Mouse (Mus musculus) MEL (cell line): ENCODE data around the gene Ttc30b.
"Not testable (repeated sequence)": the region's sequence is repeated elsewhere in the genome, so short reads cannot be mapped to it uniquely, and the experiment has no call there.

Source experiments
- CHD2 ChIP-seq: IDR thresholded peaks from 2 replicates; pipeline ENCODE4 v1.6.1; 2011; ENCODE audit warnings: low read length, improper control_type of control experiment
- CTCF ChIP-seq, 3 experiments: IDR thresholded peaks in 2 of 3; conservative IDR thresholded peaks in 1 of 3; 2 replicates each; pipeline ENCODE4 v1.5.1; 2011 to 2012; ENCODE audit warnings: low read length in 3 of 3, low read depth in 2 of 3, mild to moderate bottlenecking in 2 of 3, improper control_type of control experiment in 1 of 3, inconsistent platforms in 1 of 3, mixed read lengths in 1 of 3, moderate library complexity in 1 of 3; ENCODE audit not compliant: control insufficient read depth in 1 of 3, insufficient read depth in 1 of 3, poor library complexity in 1 of 3, severe bottlenecking in 1 of 3
- ELF1 ChIP-seq: IDR thresholded peaks from 2 replicates; pipeline ENCODE4 v1.6.1; 2014; ENCODE audit warnings: low read depth, mild to moderate bottlenecking, inconsistent platforms, low read length, improper control_type of control experiment, moderate library complexity
- EP300 ChIP-seq, 2 experiments: IDR thresholded peaks; 2 replicates each; pipeline ENCODE4 v1.6.1; 2011; ENCODE audit warnings: improper control_type of control experiment in 2 of 2, low read length in 2 of 2, low read depth in 1 of 2, mild to moderate bottlenecking in 1 of 2
- HCFC1 ChIP-seq: IDR thresholded peaks from 2 replicates; pipeline ENCODE4 v1.6.1; 2012; ENCODE audit warnings: low read depth, mild to moderate bottlenecking, inconsistent platforms, low read length, improper control_type of control experiment, moderate library complexity
- JUND ChIP-seq: IDR thresholded peaks from 2 replicates; pipeline ENCODE4 v1.6.1; 2011; ENCODE audit warnings: low read depth, mild to moderate bottlenecking, improper control_type of control experiment, low read length
- MAFK ChIP-seq: IDR thresholded peaks from 2 replicates; pipeline ENCODE4 v1.6.1; 2011; ENCODE audit warnings: low read depth, mild to moderate bottlenecking, low read length, improper control_type of control experiment, borderline replicate concordance
- MEF2A ChIP-seq: IDR thresholded peaks from 2 replicates; pipeline ENCODE4 v1.6.1; 2014; ENCODE audit warnings: low read depth, mild to moderate bottlenecking, inconsistent platforms, low read length, improper control_type of control experiment; ENCODE audit not compliant: poor library complexity, insufficient replicate concordance, severe bottlenecking; ENCODE audit errors: extremely low read depth
- MXI1 ChIP-seq: IDR thresholded peaks from 2 replicates; pipeline ENCODE4 v1.6.1; 2011; ENCODE audit warnings: mild to moderate bottlenecking, low read depth, low read length, improper control_type of control experiment
- POLR2A ChIP-seq, 2 experiments: IDR thresholded peaks; 2 replicates each; pipeline ENCODE4 v1.6.1; 2011 to 2012; ENCODE audit warnings: low read length in 2 of 2, mild to moderate bottlenecking in 2 of 2, control low read depth in 1 of 2, improper control_type of control experiment in 1 of 2, low read depth in 1 of 2, moderate library complexity in 1 of 2; ENCODE audit not compliant: control insufficient read depth in 1 of 2, insufficient read depth in 1 of 2, poor library complexity in 1 of 2
- TAL1 ChIP-seq: IDR thresholded peaks from 2 replicates; pipeline ENCODE4 v1.6.1; 2012; ENCODE audit warnings: mild to moderate bottlenecking, inconsistent platforms, low read length, moderate library complexity, mixed read lengths
- USF1 ChIP-seq: IDR thresholded peaks from 2 replicates; pipeline ENCODE4 v1.6.1; 2014; ENCODE audit warnings: low read depth, mild to moderate bottlenecking, inconsistent platforms, low read length, improper control_type of control experiment, moderate library complexity
- ZNF384 ChIP-seq: IDR thresholded peaks from 2 replicates; pipeline ENCODE4 v1.6.1; 2012; ENCODE audit warnings: low read depth, mild to moderate bottlenecking, inconsistent platforms, low read length, improper control_type of control experiment

GRCm38 (mm10) chr2:75980933-75981439 is 42.6 kb upstream of the Ttc30b start:
- TF ChIP-seq POLR2A (IDR thresholded peaks at IDR 0.05; ENCODE audit: control insufficient read depth in 1 of 2, insufficient read depth in 1 of 2, low read depth in 1 of 2, low read length in 2 of 2, poor library complexity in 1 of 2); ELF1; MXI1; CTCF (IDR thresholded peaks at IDR 0.05 in 2 of 3, conservative IDR thresholded peaks at IDR 0.05 in 1 of 3; ENCODE audit: control insufficient read depth in 1 of 3, insufficient read depth in 1 of 3, low read depth in 2 of 3, low read length in 3 of 3, poor library complexity in 1 of 3, severe bottlenecking in 1 of 3); EP300 (IDR thresholded peaks at IDR 0.05; ENCODE audit: low read depth in 1 of 2, low read length in 2 of 2); MEF2A; ZNF384; HCFC1; MAFK; TAL1; USF1; CHD2; JUND: not testable (repeated sequence)
